Mouse (Mus musculus): ENCODE data around the gene Sorbs2. TPM values are rescaled to one million over a fixed set of nuclear protein-coding genes. Genes with fewer than 3 reads are reported as not detected.
"Not testable (repeated sequence)": the region's sequence is repeated elsewhere in the genome, so short reads cannot be mapped to it uniquely, and the experiment has no call there.

The Sorbs2 gene
- total RNA-seq, 2 experiments from 2014 or later: 69.1 to 83.1 TPM

DNA sequence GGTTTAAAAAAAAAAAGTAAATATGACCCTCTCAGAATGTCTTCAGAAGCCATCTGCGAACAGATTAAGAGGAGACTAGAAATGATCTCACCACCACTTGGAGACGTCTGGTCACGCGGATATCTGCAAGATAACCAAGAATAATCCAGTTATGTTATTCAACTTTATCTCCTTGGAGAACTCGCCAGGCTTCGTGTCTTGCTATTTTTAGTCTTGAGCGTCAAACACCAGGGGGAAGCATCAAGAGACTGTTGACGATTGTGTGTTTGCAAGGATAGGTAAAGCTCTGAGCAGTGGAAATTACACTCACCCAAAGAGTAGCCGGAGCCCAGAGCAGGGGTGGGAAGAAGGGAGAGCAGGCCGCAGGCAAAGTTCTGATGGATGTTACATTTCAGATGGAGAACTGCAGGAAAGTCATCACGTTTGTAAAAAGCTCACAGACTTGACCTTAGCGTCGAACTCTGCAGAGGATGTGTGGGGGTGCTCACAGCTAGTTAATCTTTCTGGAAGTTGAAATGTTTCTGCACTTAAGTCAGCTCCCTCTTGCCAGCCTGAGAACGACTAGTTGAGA is 337.4 kb downstream of the Sorbs2 start:
- DNase-seq: no peak

DNA sequence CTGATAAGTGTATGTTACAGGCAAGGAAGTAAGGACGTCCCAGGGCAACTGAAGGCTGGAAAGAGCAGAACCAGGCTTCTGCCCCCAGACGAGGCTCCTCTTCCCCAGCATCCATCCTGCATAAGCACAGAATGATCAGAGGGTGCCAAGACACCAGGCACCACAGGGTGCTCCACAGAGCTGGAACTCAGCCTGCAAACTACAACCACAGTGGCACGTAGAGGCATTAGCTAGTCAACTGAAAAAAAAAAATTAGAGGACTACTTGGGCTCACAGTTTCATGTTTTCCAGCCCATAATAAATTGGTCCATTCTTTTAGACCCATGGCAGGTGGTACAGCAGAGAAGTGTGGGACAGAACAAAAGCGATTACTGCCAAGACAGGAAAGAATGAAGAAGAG is 338.3 kb downstream of the Sorbs2 start:
- no peak for DNase-seq

GRCm38 (mm10) chr8:45855118-45855517 is 347.5 kb downstream of the Sorbs2 start:
- no peak for DNase-seq

GRCm38 (mm10) chr8:45857734-45858133 is 350.1 kb downstream of the Sorbs2 start:
- no peak for DNase-seq

DNA sequence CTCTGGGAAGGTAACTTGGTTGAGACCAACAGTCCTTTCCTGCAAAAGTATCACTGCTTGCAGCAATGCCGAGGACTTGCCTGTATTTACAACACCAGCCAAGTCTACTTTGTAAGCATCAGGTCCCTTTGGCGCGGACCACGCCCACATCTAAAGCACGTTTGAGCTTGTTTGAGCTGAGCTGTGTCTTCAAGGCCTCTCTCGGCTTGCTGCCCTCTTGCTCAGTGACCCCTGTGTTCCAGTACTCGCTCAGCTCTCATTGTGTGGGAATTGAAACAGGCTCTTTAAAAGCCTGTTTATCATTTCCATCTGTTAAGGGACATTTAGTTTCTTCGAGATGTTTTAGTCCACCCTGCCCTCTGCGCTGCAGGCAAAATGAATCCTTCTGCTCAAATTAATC is 350.8 kb downstream of the Sorbs2 start:
- no peak for DNase-seq

GRCm38 (mm10) chr8:45871587-45871986 is 364.0 kb downstream of the Sorbs2 start:
- not testable (repeated sequence) for DNase-seq

DNA sequence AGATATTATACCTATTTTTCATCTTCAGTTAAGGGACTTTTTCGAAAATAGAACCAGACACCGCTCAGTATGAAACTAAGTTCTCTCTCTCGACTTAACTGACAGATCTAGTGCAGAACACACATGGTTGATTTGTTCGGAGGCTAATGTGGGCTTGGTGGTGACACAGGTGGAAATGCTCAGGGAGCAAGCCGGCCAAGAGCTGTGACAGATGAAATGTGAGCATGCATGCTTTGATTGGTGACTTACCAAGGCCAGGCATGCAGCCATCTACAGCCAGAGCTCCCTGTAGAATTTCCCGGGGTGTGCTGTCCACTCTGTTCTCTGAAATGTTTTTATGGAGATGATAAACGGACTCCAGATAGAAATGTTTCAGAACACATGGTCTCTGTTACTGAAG is 364.5 kb downstream of the Sorbs2 start:
- DNase-seq: peak; percentile 29

- DNase-seq: peak; percentile 90
Observed at GRCm38 (mm10) chr8:45874945-45875626, 367.5 kb downstream of the Sorbs2 start.

- DNase-seq: no peak
Observed at GRCm38 (mm10) chr8:45876397-45876796, 368.8 kb downstream of the Sorbs2 start.

Other genes with a start within 250 kb of the Sorbs2 start
- 10 to 100 TPM; 10.4 to 24.4 TPM for gene F11, start 245.8 kb upstream of the Sorbs2 start, total RNA-seq (2021)
- 10 to 100 TPM in 1 of 2 experiments, 1 to 10 TPM in 1; 5.3 to 11.7 TPM for gene Klkb1, start 212.9 kb upstream of the Sorbs2 start, total RNA-seq (2021)
- gene Gm45753, start 199.3 kb upstream of the Sorbs2 start, total RNA-seq (2021): 10 to 100 TPM in 1 of 2 experiments, 1 to 10 TPM in 1; 5.7 to 10.9 TPM
- 10 to 100 TPM; 11.7 to 15.1 TPM for gene Cyp4v3, start 174.6 kb upstream of the Sorbs2 start, total RNA-seq (2021)
- gene Fam149a, start 125.5 kb upstream of the Sorbs2 start, total RNA-seq (2021): 1 to 10 TPM; 7.9 to 8.7 TPM
- 1 to 10 TPM; 6.6 to 7.7 TPM for gene Tlr3, start 96.7 kb upstream of the Sorbs2 start, total RNA-seq (2021)